Mouse (Mus musculus) inflammation-experienced regulatory T-cells, adult 6 months (primary cell): ENCODE measurements around the gene Dpf3. TPM values are rescaled to one million over a fixed set of nuclear protein-coding genes. Genes with fewer than 3 reads are reported as not detected.

ENCODE experiments used
- ATAC-seq: one replicate; pipeline ENCODE4 v1.8.0; 2017
- polyA plus RNA-seq, 3 experiments: library from polyadenylated mRNA; unstranded; fragments of 100-300 nt; shearing (Covaris generic); gene quantifications; one replicate each; pipeline ENCODE4 v1.2.1; 2017

Gene Dpf3
- polyA plus RNA-seq, 3 experiments from 2014 or later: 0.40 TPM; not detected in 2

DNA sequence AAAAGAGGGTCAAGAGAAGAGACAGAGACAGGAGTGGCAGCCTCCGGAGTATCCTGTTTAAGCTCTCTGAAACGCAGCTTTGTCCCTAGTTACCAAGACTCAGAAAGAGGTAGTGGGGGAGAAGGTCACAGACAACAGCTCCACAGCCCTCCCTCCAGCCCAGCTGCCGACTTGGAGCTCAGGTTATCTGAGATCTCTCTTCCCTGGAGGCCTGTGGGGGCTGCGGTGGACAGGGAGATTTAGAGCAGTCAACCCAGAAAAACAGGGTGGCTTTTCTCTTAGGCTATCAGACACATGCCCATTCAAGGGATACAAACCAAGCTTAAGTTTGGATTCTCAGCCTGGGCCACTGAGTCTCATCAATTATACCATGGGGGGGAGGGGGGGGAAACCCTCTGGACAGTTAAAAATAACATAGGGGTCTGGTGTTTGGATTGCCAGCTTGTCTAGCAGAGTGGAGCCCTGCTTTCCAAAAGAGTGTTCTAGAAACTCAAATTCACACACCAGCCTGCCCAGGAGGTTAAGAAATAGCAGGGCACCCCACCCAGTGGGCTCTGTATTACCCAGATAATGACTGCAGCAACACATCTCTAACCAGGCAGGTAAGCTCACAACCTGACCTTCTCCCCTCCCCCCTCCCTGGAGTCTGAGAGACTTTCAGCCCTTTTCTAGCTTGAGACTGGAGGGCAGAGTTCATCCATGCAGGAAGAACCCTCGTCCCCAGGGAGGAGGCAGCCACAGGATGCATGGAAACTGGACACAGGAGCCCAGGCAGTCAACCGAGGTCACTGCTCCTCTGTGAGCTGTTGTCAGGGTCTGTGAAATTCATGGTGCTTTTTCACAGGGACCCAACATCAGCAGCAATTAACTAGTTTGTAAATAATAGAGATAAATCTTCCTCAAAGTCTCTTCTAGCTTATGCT lies 20.7 kb downstream of the Dpf3 start:
- ATAC-seq: no peak

DNA sequence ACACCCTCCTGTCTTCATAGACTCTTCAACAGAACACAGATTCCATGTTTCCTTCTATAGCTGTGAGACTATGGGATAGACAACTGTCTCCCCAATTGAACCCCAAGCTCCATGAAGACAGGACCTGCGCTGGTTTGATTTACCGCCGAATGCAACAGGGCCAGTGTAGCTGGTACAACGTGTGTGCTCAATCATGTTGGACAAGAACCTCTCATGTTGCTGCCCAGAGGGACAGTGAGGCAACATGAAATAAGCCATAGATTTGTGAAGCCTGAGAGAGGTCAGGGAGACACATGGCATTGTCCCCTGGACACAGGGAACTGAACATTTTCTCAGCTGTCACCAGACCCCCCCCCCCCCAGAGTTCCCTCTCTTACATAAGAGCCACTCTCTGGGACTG lies 21.5 kb downstream of the Dpf3 start:
- no peak for ATAC-seq

DNA sequence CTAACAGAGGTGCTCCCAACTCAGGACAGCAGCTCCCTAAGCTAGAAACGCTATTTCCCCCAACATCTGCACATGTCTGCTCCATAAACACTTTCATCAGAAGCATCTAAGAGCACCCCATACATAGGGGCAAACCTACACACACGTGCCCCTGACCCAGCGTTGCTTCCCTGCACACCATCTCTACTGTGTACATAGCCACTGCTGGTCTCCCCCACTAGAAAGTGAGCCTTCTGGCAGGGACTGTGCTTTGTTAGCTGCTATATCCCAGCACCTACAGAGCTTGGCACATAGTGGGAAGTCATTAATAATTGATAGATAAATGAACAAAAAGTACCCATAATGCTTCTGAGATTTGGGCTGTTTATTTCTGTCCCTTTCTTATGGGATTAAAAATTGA lies 27.2 kb downstream of the Dpf3 start:
- no peak for ATAC-seq

DNA sequence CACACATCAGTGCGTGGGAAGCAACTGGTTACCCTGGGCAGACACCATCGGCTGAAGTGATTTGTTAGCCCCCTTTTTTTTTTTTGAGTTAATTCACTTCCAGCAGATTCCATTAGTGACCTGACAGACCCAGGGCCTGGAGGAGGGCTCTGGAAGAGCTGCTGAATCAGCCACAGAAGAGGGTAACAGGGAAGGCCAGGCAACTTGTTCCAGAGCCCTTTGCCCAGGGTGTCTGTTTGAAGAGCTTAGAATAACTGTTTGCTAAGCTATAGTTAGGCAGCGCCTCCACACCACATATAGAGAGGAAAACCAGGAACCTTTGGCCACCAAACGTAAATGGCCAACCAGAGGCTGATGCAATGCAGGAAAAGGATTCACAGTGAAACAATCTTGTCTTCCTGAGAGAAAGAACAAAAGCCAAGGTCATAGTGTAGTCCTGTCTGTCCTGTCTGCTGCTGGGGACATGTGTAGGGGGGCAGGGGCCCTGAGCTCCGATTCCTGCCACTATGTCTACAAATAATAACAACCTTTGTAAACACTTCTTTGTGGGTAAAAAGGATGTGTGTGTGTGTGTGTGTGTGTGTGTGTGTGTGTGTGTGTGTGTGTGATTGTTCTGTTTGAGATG lies 32.7 kb downstream of the Dpf3 start:
- no peak for ATAC-seq

DNA sequence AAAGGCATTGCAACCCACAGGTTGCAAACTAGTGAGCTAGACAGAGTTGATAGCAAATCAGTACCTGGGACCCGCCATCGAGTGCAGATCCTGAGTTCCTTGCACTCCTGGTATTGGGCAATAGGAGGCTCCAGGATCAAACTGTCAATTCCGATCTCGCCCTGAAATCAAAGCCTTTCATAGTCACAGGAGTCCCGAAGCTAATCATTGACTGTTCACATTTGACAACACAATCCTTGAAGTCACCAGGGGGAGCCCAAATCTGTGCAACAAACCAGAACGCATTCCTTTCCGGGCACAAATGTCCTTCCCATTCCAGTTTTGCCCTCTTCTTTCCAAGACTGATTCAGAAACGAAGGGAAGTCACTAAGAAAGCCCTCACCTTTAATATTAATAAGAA lies 35.7 kb downstream of the Dpf3 start:
- no peak for ATAC-seq

DNA sequence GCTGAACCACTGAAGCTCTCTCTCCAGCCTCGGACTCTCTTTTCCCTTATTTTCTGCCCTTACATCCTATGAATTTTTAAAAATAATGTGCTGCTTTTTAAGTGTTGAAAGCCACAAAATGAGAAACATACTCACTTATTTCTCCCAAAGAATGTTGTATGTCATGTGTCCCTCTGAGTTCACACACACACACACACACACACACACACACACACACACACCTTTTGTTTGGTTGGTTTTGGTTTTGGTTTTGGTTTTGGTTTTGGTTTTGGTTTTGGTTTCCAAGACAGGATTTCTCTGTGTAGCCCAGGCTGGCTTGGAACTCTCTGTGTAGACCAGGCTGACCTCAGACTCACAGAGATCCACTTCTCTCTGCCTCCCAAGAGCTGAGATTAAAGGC lies 37.0 kb downstream of the Dpf3 start:
- no peak for ATAC-seq

DNA sequence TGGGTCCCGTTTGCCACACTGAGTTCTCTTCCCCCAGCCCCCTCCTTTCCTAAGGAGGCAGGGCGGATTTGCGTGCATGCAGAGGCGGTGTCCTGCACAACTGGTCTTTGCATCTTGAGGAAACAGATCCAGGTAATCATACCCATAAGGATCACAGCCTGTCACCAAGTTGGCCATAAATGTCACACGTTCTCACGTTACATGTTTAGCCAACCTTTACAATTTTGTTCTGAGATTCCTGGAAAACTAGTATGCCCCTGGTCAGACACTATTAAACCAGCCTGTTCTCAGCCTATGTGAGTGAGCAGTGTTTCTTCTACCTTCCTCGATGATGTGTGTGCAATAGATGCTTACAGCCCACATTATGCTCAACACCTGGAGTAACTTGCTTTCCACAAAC lies 38.3 kb downstream of the Dpf3 start:
- no peak for ATAC-seq

DNA sequence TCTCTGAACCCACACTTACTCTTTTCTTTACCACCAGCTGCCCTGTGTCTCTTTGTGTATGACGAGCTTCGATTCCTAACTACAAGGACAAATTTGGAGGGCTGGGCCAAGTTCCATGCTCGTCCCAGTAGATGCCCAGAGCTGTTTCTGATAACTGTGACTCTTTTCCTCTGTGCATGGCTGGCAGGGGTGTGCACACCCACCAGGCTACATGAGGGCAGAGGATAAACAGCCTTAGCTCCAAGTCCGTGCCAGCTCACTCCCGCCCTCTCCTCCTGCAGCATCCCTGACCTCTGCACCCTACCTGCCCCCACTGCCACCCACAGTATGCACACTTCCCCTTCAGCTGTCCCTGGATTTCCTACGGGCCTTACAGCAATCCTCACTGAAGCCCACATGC lies 41.9 kb downstream of the Dpf3 start:
- ATAC-seq: no peak

DNA sequence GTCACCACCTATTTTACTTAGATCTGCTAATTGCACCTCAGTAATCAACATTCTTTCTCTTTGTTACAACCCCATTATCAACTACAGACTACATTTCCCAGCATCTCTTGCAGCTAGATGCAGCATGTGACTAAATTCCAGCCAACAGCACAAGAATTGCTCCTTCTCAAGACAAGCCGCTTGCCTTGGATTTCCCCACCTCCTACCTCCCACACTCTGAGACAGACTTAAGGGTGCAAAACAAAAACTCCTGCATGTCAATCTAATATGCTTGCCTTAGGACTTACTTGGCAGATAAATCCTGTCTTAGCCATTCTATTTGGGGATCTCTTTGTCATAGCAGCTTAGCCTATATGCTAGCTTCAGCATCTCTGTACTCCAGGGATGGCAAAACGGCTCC lies 43.1 kb downstream of the Dpf3 start:
- no peak for ATAC-seq

DNA sequence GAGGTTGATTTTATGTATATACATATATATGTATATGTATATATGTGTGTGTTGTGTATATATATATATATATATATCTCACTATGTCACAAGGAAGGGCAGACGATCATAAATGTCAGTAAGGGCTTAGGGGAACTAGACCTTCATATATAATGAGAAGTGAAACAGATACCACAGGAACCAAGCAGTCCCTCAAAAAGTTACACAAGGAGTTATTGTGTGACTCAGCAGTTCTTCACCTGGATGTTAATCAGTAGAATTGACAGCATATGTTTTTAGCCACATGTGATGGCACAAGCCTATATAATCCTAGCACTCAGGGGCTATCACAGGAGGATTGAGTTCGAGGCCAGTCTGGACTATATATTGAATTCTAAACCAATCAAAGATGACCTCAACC lies 49.5 kb downstream of the Dpf3 start:
- ATAC-seq: no peak

DNA sequence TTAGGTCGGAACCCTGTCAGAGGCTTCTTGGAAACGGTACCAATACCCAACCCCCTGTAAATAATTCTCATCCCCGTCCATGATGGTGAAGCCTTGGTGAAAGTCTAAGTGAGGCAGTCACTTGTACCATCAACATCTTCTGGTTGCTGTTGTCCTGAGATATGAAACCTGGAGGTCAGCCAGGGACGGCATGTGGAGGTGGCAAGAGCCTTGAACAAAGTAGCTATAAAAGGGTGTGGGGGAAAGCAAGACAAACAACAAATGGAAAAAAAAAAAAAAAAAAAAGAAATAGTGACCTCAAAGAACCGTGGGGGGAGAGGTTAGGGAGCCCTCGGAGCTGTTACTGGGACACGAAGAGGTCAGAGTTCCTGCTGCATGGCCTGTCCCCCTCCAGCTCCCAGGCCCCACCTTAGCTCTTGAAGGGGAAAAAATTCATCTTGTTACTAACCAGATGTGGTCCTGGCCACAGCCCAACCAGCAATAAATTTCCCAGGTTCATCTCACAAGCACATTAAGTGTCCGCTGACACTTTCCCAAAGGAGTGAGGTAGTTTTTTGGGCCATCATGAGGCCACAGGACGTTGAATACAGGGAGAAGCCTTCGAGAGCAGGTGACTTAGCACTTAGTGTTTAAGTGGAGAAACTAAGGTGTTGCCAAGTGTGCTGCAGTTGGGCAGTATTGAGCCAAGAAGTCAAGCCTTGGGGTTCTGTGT lies 53.4 kb downstream of the Dpf3 start:
- no peak for ATAC-seq

DNA sequence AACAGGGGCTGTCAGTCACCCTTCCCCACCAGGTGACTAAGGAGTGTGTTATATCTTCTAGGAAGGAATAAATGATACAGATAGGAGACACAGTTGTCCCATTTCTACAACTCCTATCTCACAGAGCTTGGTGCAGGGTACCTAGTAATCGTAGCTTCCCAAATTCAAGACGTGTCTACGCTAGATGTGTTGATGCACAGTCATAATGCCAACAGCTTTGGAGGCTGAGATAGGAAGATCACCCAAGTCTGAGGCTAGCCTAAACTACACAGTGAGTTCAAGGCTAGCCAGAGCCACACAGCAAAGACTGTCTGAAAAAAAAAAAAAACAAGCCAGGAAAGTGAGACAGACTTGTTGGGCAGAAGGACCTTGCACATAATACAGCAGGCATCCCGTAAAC lies 54.1 kb downstream of the Dpf3 start:
- no peak for ATAC-seq

DNA sequence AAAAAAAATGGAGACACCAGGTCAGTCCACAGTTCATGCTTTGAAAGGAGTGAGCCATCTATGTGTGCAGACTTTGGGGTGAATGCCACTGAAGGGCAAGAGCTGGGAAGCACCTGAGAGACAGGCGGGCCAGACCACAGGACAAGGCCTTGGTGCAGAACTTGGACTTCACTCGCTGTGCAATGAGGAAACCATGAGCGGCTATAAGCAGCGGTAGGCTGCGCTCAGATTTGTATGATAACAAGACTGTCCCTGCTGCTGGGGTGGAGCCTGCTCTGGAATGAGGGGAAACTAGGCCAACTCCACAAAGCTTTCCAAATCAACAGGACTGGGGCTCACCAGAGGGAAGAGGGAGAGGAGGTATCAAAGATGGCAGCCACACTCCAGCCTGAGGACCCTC lies 57.3 kb downstream of the Dpf3 start:
- ATAC-seq: no peak

DNA sequence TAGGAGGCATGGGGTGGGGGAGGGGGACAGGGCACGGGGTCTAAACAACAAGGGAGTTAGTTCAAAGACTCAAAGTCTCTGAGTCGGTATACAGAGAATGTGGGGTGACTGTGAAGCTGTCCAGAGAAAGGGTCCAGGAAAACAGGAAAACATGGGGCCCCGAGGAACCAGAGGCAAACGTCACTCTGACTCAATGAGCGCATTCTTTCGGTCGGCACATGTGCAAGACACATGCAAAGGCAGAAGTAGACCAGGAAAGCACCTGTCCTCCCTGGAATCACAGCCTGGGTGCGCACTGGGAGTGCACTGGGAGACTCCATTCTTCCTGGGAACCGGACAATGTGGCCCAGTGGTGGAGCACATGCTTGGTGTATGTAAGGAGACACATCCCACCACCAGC lies 59.5 kb downstream of the Dpf3 start:
- ATAC-seq: no peak

DNA sequence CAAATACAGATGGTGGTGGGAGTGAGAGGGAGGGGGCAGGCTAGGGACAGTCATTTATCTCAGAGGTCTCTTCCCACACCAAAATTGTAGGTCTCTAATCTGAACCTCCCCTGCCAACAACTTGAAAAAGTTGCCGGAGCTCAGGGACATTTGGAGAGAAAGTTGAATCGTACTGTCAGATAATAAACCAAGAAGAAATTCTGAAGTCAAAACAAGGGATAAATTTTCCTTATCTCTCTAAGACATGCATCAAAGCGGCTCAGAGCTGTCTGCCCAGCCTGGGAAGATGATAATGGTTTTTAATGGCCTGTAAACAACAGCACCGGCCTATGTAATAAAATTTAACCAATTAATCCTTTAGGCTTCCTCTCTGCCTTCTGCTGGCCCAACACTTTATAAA lies 59.9 kb downstream of the Dpf3 start:
- ATAC-seq: no peak

DNA sequence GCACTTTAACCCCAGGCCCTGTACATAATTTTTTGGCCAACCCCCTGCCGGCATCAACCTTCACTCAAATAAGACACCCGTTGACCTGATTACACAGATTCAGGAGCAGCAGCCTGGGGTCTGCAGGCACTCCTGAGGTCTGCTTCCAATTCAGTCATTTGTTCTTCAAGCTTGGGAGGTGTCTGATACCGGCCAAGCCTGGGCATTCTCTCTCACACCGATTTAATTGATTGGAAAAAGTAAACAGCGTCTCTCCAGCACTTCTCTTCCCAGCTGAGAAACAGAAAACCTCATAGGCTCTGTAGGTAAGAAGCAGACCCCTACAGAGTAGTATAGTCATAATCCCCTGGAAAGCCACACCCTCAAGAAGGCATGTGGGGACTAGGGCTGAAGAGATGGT lies 61.2 kb downstream of the Dpf3 start:
- ATAC-seq: no peak

DNA sequence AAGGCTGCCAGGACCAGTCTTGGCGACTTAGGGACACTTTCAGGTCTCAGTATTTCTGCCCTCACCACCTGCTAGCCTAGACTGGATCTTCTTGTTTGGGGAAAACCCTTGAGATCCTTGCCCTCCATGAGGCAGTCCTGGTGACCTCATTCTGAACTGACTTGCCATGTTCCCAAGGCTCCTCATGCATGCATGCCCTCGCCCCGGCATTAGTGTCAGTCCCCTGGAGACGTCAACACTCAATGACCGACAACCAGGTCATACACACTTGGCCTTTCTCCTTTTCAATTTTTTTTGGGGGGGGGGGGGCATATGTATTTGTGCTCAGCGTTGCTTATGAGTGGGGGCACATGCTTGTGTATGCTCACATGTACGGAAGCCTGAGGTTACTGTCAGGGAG lies 61.8 kb downstream of the Dpf3 start:
- no peak for ATAC-seq

DNA sequence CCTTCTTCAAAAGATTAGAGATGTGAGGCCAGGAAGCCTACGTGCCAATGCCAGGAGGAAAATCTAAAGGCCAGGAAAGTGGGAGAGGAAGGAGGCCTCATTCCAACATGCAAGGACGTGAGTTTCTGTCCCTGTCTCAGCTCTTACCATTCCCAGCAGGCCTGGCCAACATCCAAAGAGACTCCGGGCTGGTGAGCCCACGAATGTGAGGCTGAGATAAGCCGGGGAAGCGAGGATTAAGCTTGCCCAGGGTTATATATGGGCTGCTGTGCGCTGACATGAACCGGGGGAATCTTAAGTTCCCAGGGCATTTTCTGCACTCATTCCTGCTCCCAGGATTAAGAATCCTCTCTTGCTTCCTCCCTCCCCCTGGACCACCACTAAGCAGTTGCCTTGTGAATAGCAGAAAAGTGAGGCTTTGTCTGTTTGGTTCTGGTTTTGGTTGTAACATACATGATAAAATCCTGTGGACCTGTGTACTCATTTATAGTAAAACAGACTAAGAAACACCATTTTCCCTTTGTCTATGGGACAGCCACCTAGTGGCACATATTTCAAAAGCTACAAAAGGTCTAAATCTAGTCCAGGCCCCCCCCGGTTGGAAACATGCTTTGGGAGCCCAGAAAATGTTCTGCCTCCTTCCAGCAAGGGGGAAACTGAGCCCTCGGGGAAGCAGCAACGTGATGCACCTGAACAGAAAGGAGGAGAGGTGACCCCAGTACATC lies 62.6 kb downstream of the Dpf3 start:
- no peak for ATAC-seq

DNA sequence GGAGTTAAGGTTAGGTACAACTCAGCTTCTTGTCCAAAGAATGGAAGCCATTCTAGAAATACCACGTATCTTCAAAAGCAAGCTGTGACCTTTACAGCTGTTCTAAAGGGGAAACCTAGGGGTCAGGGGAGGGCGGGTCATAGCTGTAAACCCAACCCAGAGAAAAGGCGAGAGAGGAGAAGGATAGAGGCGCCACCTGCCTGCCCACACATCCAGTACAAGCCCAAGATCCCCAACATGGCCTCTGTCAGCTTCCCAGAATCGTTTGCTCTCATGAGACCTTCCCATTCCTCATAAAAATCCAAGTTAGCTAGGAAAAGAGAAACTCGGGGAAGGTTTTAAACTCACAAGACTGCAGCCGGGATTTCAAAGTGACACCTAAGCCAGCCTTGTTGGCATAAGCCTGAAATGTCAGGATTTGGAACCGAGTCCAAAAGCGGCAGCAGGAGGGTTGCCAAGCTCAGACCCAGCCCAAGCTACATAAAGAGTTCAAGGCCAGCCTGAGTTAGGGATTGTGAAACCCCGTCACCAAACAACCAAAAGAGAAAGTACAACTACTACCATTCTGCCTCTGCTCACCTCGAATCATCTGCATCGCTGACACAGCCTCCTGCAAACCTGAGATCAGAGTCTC lies 63.3 kb downstream of the Dpf3 start:
- no peak for ATAC-seq

DNA sequence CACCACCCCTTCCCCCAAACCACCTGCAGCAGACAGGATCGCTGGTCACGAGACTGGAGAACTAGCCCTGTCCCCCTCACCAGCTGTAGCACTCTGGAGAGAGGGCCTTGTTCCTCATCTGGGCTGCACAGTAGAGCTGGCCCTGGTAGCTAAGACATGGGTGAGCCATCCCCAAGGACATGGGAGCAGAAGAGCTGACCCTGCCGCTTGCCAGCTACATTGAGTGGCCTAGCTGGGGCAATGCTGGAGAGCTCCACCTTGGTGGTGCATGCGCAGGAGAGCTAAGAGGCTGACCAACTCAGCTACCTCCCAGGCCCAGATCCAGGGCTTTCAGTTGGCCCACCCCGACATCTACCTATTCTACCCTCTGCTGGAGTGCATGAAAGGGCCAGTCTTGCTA lies 67.2 kb downstream of the Dpf3 start:
- ATAC-seq: no peak

DNA sequence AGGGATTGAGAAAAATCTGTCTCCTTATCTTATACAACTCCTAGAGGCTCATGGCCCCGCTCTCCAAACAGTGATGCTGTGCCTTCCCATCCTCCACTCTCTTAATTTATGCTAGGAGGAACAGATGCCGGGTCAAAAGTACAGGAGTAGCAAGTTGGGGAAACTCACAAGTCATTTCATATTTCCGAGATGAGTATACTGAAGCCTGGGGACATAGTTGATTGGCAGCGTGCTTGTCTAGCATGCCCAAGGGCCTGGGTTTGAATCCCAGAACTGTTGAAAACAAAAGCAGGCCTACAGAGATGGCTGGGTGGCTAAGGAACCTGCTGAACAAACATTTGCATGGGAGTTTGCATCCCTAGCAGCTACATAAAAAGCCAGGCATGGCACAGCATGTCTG lies 72.3 kb downstream of the Dpf3 start:
- ATAC-seq: no peak

DNA sequence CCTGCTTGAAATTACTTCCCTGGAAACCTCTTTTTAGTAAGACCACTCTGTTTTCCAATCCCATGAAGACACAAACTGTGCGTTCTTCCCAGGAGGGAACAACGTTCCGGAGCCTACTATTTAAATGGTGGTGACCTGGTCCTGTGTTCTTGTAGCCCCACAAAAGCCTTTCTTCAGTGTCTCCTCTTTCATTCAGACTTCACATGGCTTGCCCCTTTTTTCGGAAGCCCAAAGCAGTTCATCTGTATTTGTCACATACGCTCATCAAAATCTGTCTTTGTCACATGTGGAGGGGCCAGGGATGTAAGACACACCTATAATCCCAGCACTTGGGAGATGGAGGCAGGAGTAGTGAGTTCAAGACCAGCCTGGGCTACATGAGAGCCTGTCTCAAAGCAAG lies 73.8 kb downstream of the Dpf3 start:
- no peak for ATAC-seq
